Mouse (Mus musculus) stomach, embryonic 14.5 days (tissue): Measurements from ENCODE around the gene Arl15. TPM values are rescaled to one million over a fixed set of nuclear protein-coding genes. Genes with fewer than 3 reads are reported as not detected.

Source experiments
- ATAC-seq: fragments of 200-750 bp; cut with Nextera tagmentation; 2 replicates; pipeline ENCODE4 v1.8.0; 2017; ENCODE audit warnings: low read depth, moderate TSS enrichment; ENCODE audit not compliant: insufficient number of reproducible peaks, insufficient read depth, low FRiP score
- H3K27ac ChIP-seq: fragments of 300-500 bp; sonication (generic); 2 replicates; pipeline ENCODE4 v1.5.1; 2014; ENCODE audit warnings: mild to moderate bottlenecking, low read length, moderate library complexity, mixed read lengths
- H3K27me3 ChIP-seq: fragments of 300-500 bp; sonication (generic); 2 replicates; pipeline ENCODE4 v1.6.1; 2014; ENCODE audit warnings: low read length, control low read depth, mixed read lengths; ENCODE audit not compliant: control insufficient read depth, insufficient read depth
- H3K36me3 ChIP-seq: fragments of 300-500 bp; sonication (generic); 2 replicates; pipeline ENCODE4 v1.6.1; 2014; ENCODE audit warnings: mild to moderate bottlenecking, control low read depth, low read length, moderate library complexity, mixed read lengths; ENCODE audit not compliant: control insufficient read depth, insufficient read depth
- H3K4me1 ChIP-seq: fragments of 300-500 bp; sonication (generic); 2 replicates; pipeline ENCODE4 v1.6.1; 2014; ENCODE audit warnings: low read length, control low read depth, mixed read lengths; ENCODE audit not compliant: control insufficient read depth, insufficient read depth
- H3K4me2 ChIP-seq: fragments of 300-500 bp; sonication (generic); replicated peaks from 2 replicates; pipeline ENCODE4 v1.6.1; 2014; ENCODE audit warnings: low read depth, low read length, control low read depth
- H3K4me3 ChIP-seq: fragments of 300-500 bp; sonication (generic); 2 replicates; pipeline ENCODE4 v1.5.1; 2014; ENCODE audit warnings: low read depth, low read length, control low read depth
- H3K9ac ChIP-seq: fragments of 300-500 bp; sonication (generic); replicated peaks from 2 replicates; pipeline ENCODE4 v1.6.1; 2014; ENCODE audit warnings: low read depth, mild to moderate bottlenecking, control low read depth, low read length, moderate library complexity, mixed read lengths
- H3K9me3 ChIP-seq: fragments of 300-500 bp; sonication (generic); 2 replicates; pipeline ENCODE4 v1.6.1; 2016; ENCODE audit warnings: low read depth, low read length, control low read depth; ENCODE audit not compliant: control insufficient read depth
- WGBS: fragments of 180-500 bp; shearing (Covaris S2); extraction: QIAGEN DNeasy Blood & Tissue Kit; methylation state at CpG from one replicate; pipeline ENCODE4 v1.1.7; 2014; 5-methylcytosine and 5-hydroxymethylcytosine counted together
- polyA plus RNA-seq: library from polyadenylated mRNA; unstranded; fragments of >200 nt; fragmentation: Nextera tagmentation; extraction: Ambion mirVana; gene quantifications from 2 replicates; pipeline ENCODE4 v1.2.1, GENCODE M21; 2014

Gene Arl15
- polyA plus RNA-seq, 1 experiment from 2014 or later: 12.0 TPM

DNA sequence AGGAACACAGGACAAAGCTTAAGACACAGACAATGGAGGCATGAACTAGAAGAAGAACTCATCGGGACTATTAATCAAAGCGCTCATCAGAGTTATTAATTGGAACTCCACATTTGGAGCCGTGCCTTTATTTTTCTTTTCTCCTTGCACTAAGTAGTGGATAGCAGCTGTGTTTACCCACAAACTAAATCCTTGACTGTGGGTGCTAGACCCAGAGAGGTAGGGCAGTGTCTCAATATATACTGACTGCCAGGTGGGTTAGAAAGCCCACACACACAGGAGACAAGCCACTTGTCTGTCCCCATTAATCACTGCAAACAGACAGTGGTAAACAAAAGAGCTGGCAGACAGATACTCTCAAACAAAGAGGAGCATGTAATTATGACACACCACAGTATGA lies 147.6 kb downstream of the Arl15 start:
- Histone ChIP-seq H3K9ac (no peak overlapping the region), H3K4me3 (no peak overlapping the region), H3K27ac (no peak overlapping the region), H3K9me3 (no peaks in the 10 kb centered on the region), H3K4me2 (no peak overlapping the region), H3K4me1 (no peaks in the 10 kb centered on the region), H3K36me3 (no peaks in the 10 kb centered on the region), H3K27me3 (no peaks in the 10 kb centered on the region)
- no peak for ATAC-seq
- WGBS: 57% methylated on average over 3 of the region's 3 CpGs

DNA sequence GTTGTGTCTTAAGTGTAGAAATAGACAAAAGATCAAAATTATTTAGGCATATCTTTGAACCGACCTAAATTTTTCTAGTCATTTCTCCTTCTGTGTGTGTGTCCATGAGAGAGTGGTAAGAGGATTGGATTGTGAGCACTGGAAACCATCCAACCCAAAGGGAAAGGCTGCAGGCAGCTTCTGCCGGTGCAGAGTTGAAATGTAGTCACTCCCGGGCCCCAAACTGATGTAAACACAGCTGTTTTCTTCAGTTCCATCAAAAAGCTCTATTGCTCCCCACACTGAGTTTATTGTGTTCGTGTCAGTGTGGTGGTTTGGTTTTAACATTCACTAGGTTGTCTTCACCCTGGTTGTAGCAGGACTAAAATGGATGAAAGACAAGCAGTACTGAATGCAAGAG lies 153.2 kb downstream of the Arl15 start:
- Histone ChIP-seq H3K4me1 (peaks cover 7% of the 10 kb centered on the region), H3K27ac (no peak overlapping the region), H3K9ac (no peak overlapping the region), H3K27me3 (no peaks in the 10 kb centered on the region), H3K36me3 (no peaks in the 10 kb centered on the region), H3K4me3 (no peak overlapping the region), H3K9me3 (no peaks in the 10 kb centered on the region), H3K4me2 (no peak overlapping the region)
- WGBS: 21% methylated on average over 4 of the region's 4 CpGs
- ATAC-seq: no peak

DNA sequence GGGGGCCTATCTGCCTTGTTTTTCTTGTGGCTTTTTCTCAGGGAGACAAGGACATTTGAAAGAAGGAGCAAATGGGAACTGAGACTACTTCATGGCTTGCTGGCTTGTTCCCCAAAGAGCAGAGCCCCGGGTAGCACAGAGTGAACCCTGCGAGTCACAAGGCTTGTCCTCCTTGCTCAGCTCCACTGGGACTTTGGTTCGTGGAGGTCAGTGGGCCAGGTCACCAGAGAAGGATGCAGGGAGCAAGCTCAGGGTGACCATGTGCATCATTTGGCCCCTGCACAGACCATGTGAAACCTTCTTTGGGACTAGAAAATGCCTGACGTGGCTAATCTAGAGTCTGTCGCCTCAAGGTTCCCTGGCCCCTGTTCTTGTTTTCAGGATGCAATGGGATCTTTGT lies 155.4 kb downstream of the Arl15 start:
- no peaks in the 10 kb centered on the region for H3K27me3 ChIP-seq
- H3K4me1 ChIP-seq: peaks cover 7% of the 10 kb centered on the region
- no peak overlapping the region for H3K27ac ChIP-seq
- H3K4me3 ChIP-seq: no peak overlapping the region
- H3K9ac ChIP-seq: no peak overlapping the region
- no peaks in the 10 kb centered on the region for H3K36me3 ChIP-seq
- 75% methylated on average over 5 of the region's 5 CpGs for WGBS
- H3K9me3 ChIP-seq: no peaks in the 10 kb centered on the region
- H3K4me2 ChIP-seq: no peak overlapping the region
- no peak for ATAC-seq

DNA sequence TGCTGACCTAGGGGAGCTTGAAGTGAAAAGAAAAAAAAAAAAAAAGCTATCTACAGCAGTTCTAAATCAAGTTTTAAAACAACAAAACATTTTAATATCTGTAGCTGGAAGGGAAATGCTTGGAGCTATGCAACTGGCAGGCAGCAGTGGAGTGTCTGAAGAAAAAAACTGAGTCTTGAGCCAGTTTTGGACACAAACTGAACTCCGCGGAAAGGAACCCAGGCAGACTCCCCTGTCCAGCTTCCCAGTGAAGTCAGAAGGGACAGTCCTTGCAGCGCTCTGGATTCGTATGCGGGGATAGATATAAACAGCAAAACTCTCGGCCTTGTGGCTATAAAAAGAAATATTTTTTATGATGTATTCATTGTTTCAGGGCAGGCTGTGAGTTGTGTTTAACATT lies 155.8 kb downstream of the Arl15 start:
- 54% methylated on average over 6 of the region's 6 CpGs for WGBS
- H3K27ac ChIP-seq: no peak overlapping the region
- no peaks in the 10 kb centered on the region for H3K27me3 ChIP-seq
- no peak overlapping the region for H3K9ac ChIP-seq
- H3K36me3 ChIP-seq: no peaks in the 10 kb centered on the region
- peaks cover 10% of the 10 kb centered on the region for H3K4me1 ChIP-seq
- no peak overlapping the region for H3K4me3 ChIP-seq
- H3K4me2 ChIP-seq: no peak overlapping the region
- no peaks in the 10 kb centered on the region for H3K9me3 ChIP-seq
- ATAC-seq: no peak

DNA sequence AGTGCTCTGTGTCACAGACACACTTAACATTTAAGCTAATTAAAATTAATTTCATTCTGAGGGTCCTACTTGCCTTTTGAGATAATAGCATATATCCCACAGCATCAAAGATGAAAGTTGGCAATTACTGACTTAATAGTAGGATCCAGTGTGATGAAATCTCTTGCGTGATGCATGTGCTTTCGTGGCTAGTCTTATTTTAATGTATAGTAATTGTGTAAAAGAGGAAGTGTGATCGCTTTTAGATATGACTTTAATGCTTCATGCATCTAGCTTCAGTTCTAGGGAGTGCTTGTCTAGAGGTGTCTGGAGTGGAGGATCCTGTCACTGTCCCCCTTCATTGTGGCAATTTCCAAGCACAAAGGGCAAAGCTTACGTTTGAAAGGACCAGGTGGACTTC lies 163.1 kb downstream of the Arl15 start:
- no peak for ATAC-seq
- H3K27ac ChIP-seq: no peak overlapping the region
- no peaks in the 10 kb centered on the region for H3K36me3 ChIP-seq
- H3K9me3 ChIP-seq: no peaks in the 10 kb centered on the region
- H3K4me1 ChIP-seq: 0 out of 2 replicates have a peak, but pooled peaks cover 4% of the 10 kb centered on the region
- no peak overlapping the region for H3K9ac ChIP-seq
- no peak overlapping the region for H3K4me2 ChIP-seq
- no peaks in the 10 kb centered on the region for H3K27me3 ChIP-seq
- 61% methylated on average over 4 of the region's 4 CpGs for WGBS
- no peak overlapping the region for H3K4me3 ChIP-seq

DNA sequence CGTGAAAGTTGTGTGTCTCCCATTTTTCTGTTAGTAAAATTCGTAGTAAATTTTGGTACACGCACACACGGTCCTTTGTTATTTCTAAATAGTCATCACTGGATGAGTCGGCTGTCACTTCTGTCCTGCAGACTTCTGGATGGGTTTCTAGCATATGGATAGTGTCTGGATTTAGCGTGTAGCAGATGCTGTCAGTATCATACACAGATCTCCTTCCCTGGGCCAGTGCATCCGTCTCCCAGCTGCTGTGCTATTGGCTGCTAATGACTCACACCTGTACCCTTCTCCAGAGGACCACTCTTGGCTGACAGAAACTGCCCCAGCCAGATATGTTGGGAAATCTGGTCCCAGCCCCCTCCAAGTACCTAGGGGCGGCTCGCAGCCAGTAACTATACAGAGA lies 170.6 kb downstream of the Arl15 start:
- no peak for ATAC-seq

DNA sequence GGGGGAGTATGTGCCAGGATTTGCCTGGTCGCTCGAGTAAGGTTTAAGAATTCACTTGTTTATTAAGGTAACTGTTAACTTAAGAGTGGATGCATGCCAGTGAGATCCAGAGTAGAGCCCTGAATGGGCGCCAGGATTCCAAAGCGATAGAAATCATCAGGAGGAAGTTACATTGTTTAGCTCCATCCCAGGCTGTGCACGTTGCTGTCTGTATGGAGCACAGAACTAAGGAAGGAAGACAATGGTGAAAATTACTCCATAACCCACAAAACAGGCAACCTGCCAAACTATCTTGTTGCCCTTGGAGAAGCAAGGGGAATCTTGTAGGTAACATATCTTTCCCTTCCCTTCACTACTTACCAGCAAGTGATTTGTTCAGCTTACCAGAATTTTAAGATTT lies 176.4 kb downstream of the Arl15 start:
- no peak overlapping the region for H3K4me2 ChIP-seq
- H3K9me3 ChIP-seq: no peaks in the 10 kb centered on the region
- no peaks in the 10 kb centered on the region for H3K27me3 ChIP-seq
- no peaks in the 10 kb centered on the region for H3K4me1 ChIP-seq
- WGBS: 72% methylated on average over 5 of the region's 5 CpGs
- H3K27ac ChIP-seq: no peak overlapping the region
- ATAC-seq: no peak
- H3K4me3 ChIP-seq: no peak overlapping the region
- H3K9ac ChIP-seq: no peak overlapping the region
- H3K36me3 ChIP-seq: no peaks in the 10 kb centered on the region

More for the DNA sequence above, 170.6 kb downstream of the Arl15 start:
- H3K4me3 ChIP-seq: no peak overlapping the region
- H3K27me3 ChIP-seq: no peaks in the 10 kb centered on the region
- H3K36me3 ChIP-seq: no peaks in the 10 kb centered on the region
- H3K9me3 ChIP-seq: no peaks in the 10 kb centered on the region
- no peaks in the 10 kb centered on the region for H3K4me1 ChIP-seq
- no peak overlapping the region for H3K4me2 ChIP-seq
- WGBS: 84% methylated on average over 9 of the region's 9 CpGs
- H3K27ac ChIP-seq: no peak overlapping the region
- no peak overlapping the region for H3K9ac ChIP-seq

DNA sequence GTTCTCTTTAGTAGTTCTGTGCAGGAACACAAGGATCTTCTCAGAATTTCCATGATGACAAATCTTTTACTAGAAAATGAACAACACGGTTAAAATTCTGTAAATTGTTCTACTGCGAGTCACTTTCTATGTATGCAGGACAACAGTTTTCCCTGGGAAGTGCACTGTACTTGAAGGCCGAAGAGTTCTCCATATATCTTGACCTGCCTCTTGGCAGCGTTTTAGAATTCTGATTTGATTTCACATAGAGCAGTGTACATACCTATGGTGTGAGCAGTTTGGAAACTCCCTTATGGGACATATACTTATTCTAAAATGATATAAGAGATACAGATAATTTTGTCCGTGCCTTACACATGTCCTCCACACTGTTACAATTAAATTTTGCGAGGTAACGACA lies 178.1 kb downstream of the Arl15 start:
- H3K36me3 ChIP-seq: no peaks in the 10 kb centered on the region
- H3K9me3 ChIP-seq: no peaks in the 10 kb centered on the region
- H3K9ac ChIP-seq: no peak overlapping the region
- 87% methylated on average over 7 of the region's 7 CpGs for WGBS
- no peak overlapping the region for H3K4me3 ChIP-seq
- no peak overlapping the region for H3K27ac ChIP-seq
- H3K27me3 ChIP-seq: no peaks in the 10 kb centered on the region
- ATAC-seq: no peak
- H3K4me2 ChIP-seq: no peak overlapping the region
- no peaks in the 10 kb centered on the region for H3K4me1 ChIP-seq

DNA sequence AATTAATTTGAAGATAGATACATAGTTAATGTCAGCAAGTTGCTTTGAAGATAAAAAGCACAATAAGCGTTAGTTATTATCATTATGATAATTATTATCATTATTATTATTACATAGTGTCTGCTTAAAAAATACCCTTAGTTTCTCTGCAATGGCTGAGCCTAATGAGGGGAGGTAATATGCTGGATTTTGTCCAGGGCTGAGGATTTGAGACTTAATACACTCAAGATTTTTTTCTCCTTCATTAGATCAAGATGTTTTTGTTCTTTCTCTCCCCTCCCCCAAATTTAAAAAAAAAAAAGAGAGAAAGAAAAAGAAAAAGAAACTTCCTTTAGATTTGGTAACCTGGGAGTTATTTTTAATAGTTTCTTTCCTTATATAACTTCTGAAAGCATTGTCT lies 180.6 kb downstream of the Arl15 start:
- H3K27ac ChIP-seq: no peak overlapping the region
- H3K4me3 ChIP-seq: no peak overlapping the region
- no peak overlapping the region for H3K9ac ChIP-seq
- no peak for ATAC-seq
- no peaks in the 10 kb centered on the region for H3K27me3 ChIP-seq
- no peak overlapping the region for H3K4me2 ChIP-seq
- no peaks in the 10 kb centered on the region for H3K36me3 ChIP-seq
- no peaks in the 10 kb centered on the region for H3K9me3 ChIP-seq
- WGBS: 94% methylated on average over 1 of the region's 1 CpGs
- 0 out of 2 replicates have a peak, but pooled peaks cover under 1% of the 10 kb centered on the region for H3K4me1 ChIP-seq
